Mouse (Mus musculus): Measurements from ENCODE around the gene Qpct. TPM values are rescaled to one million over a fixed set of nuclear protein-coding genes. Genes with fewer than 3 reads are reported as not detected.

Gene Qpct
- 10 to 100 TPM in 1 of 2 experiments, 1 to 10 TPM in 1; 9.1 to 11.5 TPM for total RNA-seq (2021)
- long read RNA-seq, experiment 1, transcript Qpct-201 (7 exons, 2,059 nt) = major isoform, 11 of 11 reads
- long read RNA-seq, experiment 1, partial matches to known transcripts = 0 of 11 reads
- long read RNA-seq, experiment 1, other reads (novel, unspliced or antisense) = 0 of 11 reads
- long read RNA-seq, experiment 2, transcript Qpct-201 (7 exons, 2,059 nt) = major isoform, 7 of 8 reads
- long read RNA-seq, experiment 2, partial matches to known transcripts = 0 of 8 reads
- long read RNA-seq, experiment 2, other reads (novel, unspliced or antisense) = 0 of 8 reads

- H3K4me3 ChIP-seq = peak within 1 kb of the TSS; percentile 52
- DNase-seq (ENCODE audit: extremely low spot score in 1 of 2, low spot score in 2 of 2) = no peak
- TF ChIP-seq CTCF (IDR thresholded peaks at IDR 0.05) = no peak
- intact Hi-C loops (cut with DNase I) = no loop called here
- H3K27ac ChIP-seq = peak within 1 kb of the TSS; percentile 64; the same call in 1 of the 2 replicates
Observed at GRCm38 (mm10) chr17:79051606-79052005, at the start of gene Qpct. TSS of gene Qpct (plus strand) at chr17:79051906.

- DNase-seq (ENCODE audit: extremely low spot score in 1 of 2, low spot score in 2 of 2) = no peak
- Histone ChIP-seq H3K27ac (no peak overlapping the region), H3K4me3 (no peak overlapping the region)
- TF ChIP-seq CTCF (IDR thresholded peaks at IDR 0.05) = no peak
- intact Hi-C loops (cut with DNase I) = no loop called here
Observed at GRCm38 (mm10) chr17:79013625-79014024, 38.1 kb upstream of the Qpct start.

GRCm38 (mm10) chr17:79014911-79015685 is 36.6 kb upstream of the Qpct start:
- DNase-seq (ENCODE audit: extremely low spot score in 1 of 2, low spot score in 2 of 2) = no peak
- no peak overlapping the region for H3K27ac ChIP-seq
- H3K4me3 ChIP-seq = no peak overlapping the region
- intact Hi-C loops (cut with DNase I) = no loop called here
- TF ChIP-seq CTCF (IDR thresholded peaks at IDR 0.05) = no peak

GRCm38 (mm10) chr17:79015831-79016230 is 35.9 kb upstream of the Qpct start:
- DNase-seq (ENCODE audit: extremely low spot score in 1 of 2, low spot score in 2 of 2) = no peak
- no peak overlapping the region for H3K4me3 ChIP-seq
- intact Hi-C loops (cut with DNase I) = no loop called here
- H3K27ac ChIP-seq = no peak overlapping the region
- TF ChIP-seq CTCF (IDR thresholded peaks at IDR 0.05) = no peak

- Histone ChIP-seq H3K4me3 (no peak overlapping the region), H3K27ac (no peak overlapping the region)
- no peak for DNase-seq (ENCODE audit: extremely low spot score in 1 of 2, low spot score in 2 of 2)
- intact Hi-C loops (cut with DNase I) = no loop called here
- no peak for TF ChIP-seq CTCF (IDR thresholded peaks at IDR 0.05)
Observed at GRCm38 (mm10) chr17:79018422-79018821, 33.3 kb upstream of the Qpct start.

GRCm38 (mm10) chr17:79019726-79020207 is 31.9 kb upstream of the Qpct start:
- H3K4me3 ChIP-seq = peak overlapping the region; percentile 63
- no peak for DNase-seq (ENCODE audit: extremely low spot score in 1 of 2, low spot score in 2 of 2)
- H3K27ac ChIP-seq = peak overlapping the region; percentile 76
- intact Hi-C loops (cut with DNase I) = no loop called here
- TF ChIP-seq CTCF (IDR thresholded peaks at IDR 0.05) = no peak

- intact Hi-C loops (cut with DNase I) = no loop called here
- no peak for TF ChIP-seq CTCF (IDR thresholded peaks at IDR 0.05)
- H3K27ac ChIP-seq = peak within 1 kb of the TSS; percentile 76
- peak; percentile 36 to 44 for DNase-seq (ENCODE audit: extremely low spot score in 1 of 2, low spot score in 2 of 2)
- H3K4me3 ChIP-seq = peak within 1 kb of the TSS; percentile 63
Observed at GRCm38 (mm10) chr17:79020208-79020983, 31.3 kb upstream of the Qpct start, which contains the start of gene Prkd3. TSS of gene Prkd3 (minus strand) at chr17:79020816.

GRCm38 (mm10) chr17:79020984-79021335 is 30.7 kb upstream of the Qpct start:
- Histone ChIP-seq H3K4me3 (peak overlapping the region; percentile 63), H3K27ac (no peak overlapping the region)
- TF ChIP-seq CTCF (IDR thresholded peaks at IDR 0.05) = no peak
- DNase-seq (ENCODE audit: extremely low spot score in 1 of 2, low spot score in 2 of 2) = no peak
- intact Hi-C loops (cut with DNase I) = no loop called here

GRCm38 (mm10) chr17:79022746-79023145 is 29.0 kb upstream of the Qpct start:
- Histone ChIP-seq H3K27ac (no peak overlapping the region), H3K4me3 (no peak overlapping the region)
- DNase-seq (ENCODE audit: extremely low spot score in 1 of 2, low spot score in 2 of 2) = no peak
- TF ChIP-seq CTCF (IDR thresholded peaks at IDR 0.05) = no peak
- intact Hi-C loops (cut with DNase I) = no loop called here

- intact Hi-C loops (cut with DNase I) = no loop called here
- Histone ChIP-seq H3K27ac (no peak overlapping the region), H3K4me3 (no peak overlapping the region)
- no peak for TF ChIP-seq CTCF (IDR thresholded peaks at IDR 0.05)
- no peak for DNase-seq (ENCODE audit: extremely low spot score in 1 of 2, low spot score in 2 of 2)
Observed at GRCm38 (mm10) chr17:79024544-79024943, 27.2 kb upstream of the Qpct start.

GRCm38 (mm10) chr17:79029226-79029625 is 22.5 kb upstream of the Qpct start:
- H3K27ac ChIP-seq = no peak overlapping the region
- intact Hi-C loops (cut with DNase I) = no loop called here
- H3K4me3 ChIP-seq = no peak overlapping the region
- no peak for DNase-seq (ENCODE audit: extremely low spot score in 1 of 2, low spot score in 2 of 2)
- TF ChIP-seq CTCF (IDR thresholded peaks at IDR 0.05) = no peak

- intact Hi-C loops (cut with DNase I) = no loop called here
- TF ChIP-seq CTCF (IDR thresholded peaks at IDR 0.05) = no peak
Observed at GRCm38 (mm10) chr17:79031569-79031968, 20.1 kb upstream of the Qpct start.

More at GRCm38 (mm10) chr17:79031569-79031968, 20.1 kb upstream of the Qpct start:
- Histone ChIP-seq H3K27ac (no peak overlapping the region), H3K4me3 (no peak overlapping the region)
- DNase-seq (ENCODE audit: extremely low spot score in 1 of 2, low spot score in 2 of 2) = no peak

Measured in left cerebral cortex, adult 2 months (tissue).